Mouse (Mus musculus) stomach, embryonic 15.5 days (tissue): ENCODE data around the gene Ckmt1. TPM values are rescaled to one million over a fixed set of nuclear protein-coding genes. Genes with fewer than 3 reads are reported as not detected.

Experiments used
- ATAC-seq: fragments of 200-750 bp; cut with Nextera tagmentation; 2 replicates; pipeline ENCODE4 v1.8.0; 2017; ENCODE audit warnings: low read depth, moderate number of reproducible peaks, moderate TSS enrichment; ENCODE audit not compliant: insufficient read depth, low FRiP score
- H3K27ac ChIP-seq: fragments of 300-500 bp; sonication (generic); 2 replicates; pipeline ENCODE4 v1.5.1; 2015; ENCODE audit warnings: mild to moderate bottlenecking, inconsistent platforms
- H3K27me3 ChIP-seq: fragments of 300-500 bp; sonication (generic); replicated peaks from 2 replicates; pipeline ENCODE4 v1.6.1; 2015; ENCODE audit warnings: inconsistent platforms
- H3K36me3 ChIP-seq: fragments of 300-500 bp; sonication (generic); 2 replicates; pipeline ENCODE4 v1.6.1; 2015; ENCODE audit warnings: inconsistent platforms
- H3K4me1 ChIP-seq: fragments of 300-500 bp; sonication (generic); 2 replicates; pipeline ENCODE4 v1.6.1; 2015; ENCODE audit warnings: inconsistent platforms
- H3K4me2 ChIP-seq: fragments of 300-500 bp; sonication (generic); 2 replicates; pipeline ENCODE4 v1.6.1; 2015; ENCODE audit warnings: mild to moderate bottlenecking, inconsistent platforms
- H3K4me3 ChIP-seq: fragments of 300-500 bp; sonication (generic); replicated peaks from 2 replicates; pipeline ENCODE4 v1.5.1; 2015; ENCODE audit warnings: inconsistent platforms
- H3K9ac ChIP-seq: fragments of 300-500 bp; sonication (generic); 2 replicates; pipeline ENCODE4 v1.6.1; 2015; ENCODE audit warnings: inconsistent platforms
- H3K9me3 ChIP-seq: fragments of 300-500 bp; sonication (generic); 2 replicates; pipeline ENCODE4 v1.6.1; 2016; ENCODE audit warnings: inconsistent platforms
- WGBS: fragments of 180-500 bp; shearing (Covaris S2); methylation state at CpG from one replicate; pipeline ENCODE4 v1.1.7; 2015; 5-methylcytosine and 5-hydroxymethylcytosine counted together
- polyA plus RNA-seq: library from polyadenylated mRNA; unstranded; fragments of >200 nt; fragmentation: Nextera tagmentation; extraction: Ambion mirVana; gene quantifications from 2 replicates; pipeline ENCODE4 v1.2.1, GENCODE M21; 2015

Ckmt1 gene
- 157 and 165 TPM in 2 replicates for polyA plus RNA-seq

- H3K9ac ChIP-seq = no peak within 1 kb of the TSS
- peaks cover 8% of the 10 kb centered on the region; the same call in 1 of the 2 replicates for H3K27me3 ChIP-seq
- peaks cover 20% of the 10 kb centered on the region; the same call in 1 of the 2 replicates for H3K4me1 ChIP-seq
- WGBS = 43% methylated on average over 5 of the region's 5 CpGs
- H3K9me3 ChIP-seq = no peaks in the 10 kb centered on the region
- peak within 1 kb of the TSS; percentile 34 for H3K4me3 ChIP-seq
- H3K4me2 ChIP-seq = peak within 1 kb of the TSS; percentile 54
- peak within 1 kb of the TSS; percentile 75 for H3K27ac ChIP-seq
- no peaks in the 10 kb centered on the region for H3K36me3 ChIP-seq
- ATAC-seq = no peak
These were observed at the start of gene Ckmt1 for GRCm38 (mm10) chr2:121357494-121357893. TSS of gene Ckmt1 (plus strand) at chr2:121357714.

DNA sequence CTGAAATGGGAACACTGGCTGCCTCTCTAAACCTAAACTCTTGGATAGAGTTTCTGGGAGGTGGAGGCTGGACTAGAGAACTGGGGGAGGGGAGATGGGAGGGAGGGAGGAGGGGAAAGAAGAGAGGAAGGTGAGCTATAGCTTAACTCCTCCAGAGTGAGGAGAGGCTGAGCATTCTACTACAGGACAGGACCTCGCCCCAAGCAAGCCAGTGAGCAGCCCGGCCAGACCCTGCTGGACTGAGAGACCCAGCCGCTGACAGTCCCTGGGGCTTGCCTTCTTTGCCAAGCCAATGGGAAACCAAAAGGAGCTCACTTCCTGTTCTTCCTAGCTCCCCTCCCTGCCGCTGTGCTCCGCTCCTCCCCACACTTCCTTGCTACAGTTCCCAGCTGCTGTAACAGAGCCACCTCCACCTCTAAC lies 48.5 kb upstream of the Ckmt1 start:
- Histone ChIP-seq H3K4me3 (0 out of 2 replicates have a peak overlapping the region, but pooled peaks have one; percentile 3), H3K27ac (peak overlapping the region; percentile 28; the same call in 1 of the 2 replicates), H3K27me3 (no peaks in the 10 kb centered on the region), H3K9ac (no peak overlapping the region), H3K4me2 (peak overlapping the region; percentile 36), H3K4me1 (peaks cover 3% of the 10 kb centered on the region; the same call in 1 of the 2 replicates), H3K36me3 (no peaks in the 10 kb centered on the region), H3K9me3 (no peaks in the 10 kb centered on the region)
- WGBS = 17% methylated on average over 5 of the region's 5 CpGs
- 0 out of 2 replicates have a peak, but pooled peaks have one; percentile 25 for ATAC-seq

GRCm38 (mm10) chr2:121316278-121316677 lies 41.2 kb upstream of the Ckmt1 start:
- WGBS = 73% methylated on average over 8 of the region's 8 CpGs
- Histone ChIP-seq H3K27me3 (no peaks in the 10 kb centered on the region), H3K4me1 (no peaks in the 10 kb centered on the region), H3K9me3 (no peaks in the 10 kb centered on the region), H3K9ac (no peak overlapping the region), H3K4me3 (no peak overlapping the region), H3K36me3 (no peaks in the 10 kb centered on the region), H3K4me2 (no peak overlapping the region), H3K27ac (no peak overlapping the region)
- ATAC-seq = no peak

DNA sequence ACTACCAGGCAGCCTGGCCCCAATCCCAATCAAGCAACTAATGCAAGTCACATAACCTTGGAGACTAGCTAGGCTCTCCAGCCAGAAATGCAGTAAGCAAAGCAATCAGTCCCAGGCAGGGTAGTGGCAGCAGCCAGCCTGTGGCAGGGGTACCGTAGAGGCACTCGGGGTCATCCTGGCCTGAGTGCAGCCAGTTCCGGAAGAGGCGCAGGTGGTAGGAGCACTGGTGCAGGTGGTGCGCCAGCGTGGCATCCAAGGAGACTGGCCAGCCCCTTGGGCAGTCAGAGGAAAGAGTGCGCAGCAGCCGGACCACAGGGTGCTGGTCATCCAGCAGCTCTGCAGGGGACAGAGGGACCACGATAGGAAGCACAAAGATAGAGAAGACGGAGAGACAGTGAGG lies 34.5 kb upstream of the Ckmt1 start:
- no peak overlapping the region for H3K9ac ChIP-seq
- H3K4me2 ChIP-seq = no peak overlapping the region
- H3K36me3 ChIP-seq = no peaks in the 10 kb centered on the region
- no peaks in the 10 kb centered on the region for H3K9me3 ChIP-seq
- H3K27me3 ChIP-seq = no peaks in the 10 kb centered on the region
- H3K27ac ChIP-seq = no peak overlapping the region
- no peak overlapping the region for H3K4me3 ChIP-seq
- ATAC-seq = no peak
- 88% methylated on average over 10 of the region's 10 CpGs for WGBS
- H3K4me1 ChIP-seq = no peaks in the 10 kb centered on the region

DNA sequence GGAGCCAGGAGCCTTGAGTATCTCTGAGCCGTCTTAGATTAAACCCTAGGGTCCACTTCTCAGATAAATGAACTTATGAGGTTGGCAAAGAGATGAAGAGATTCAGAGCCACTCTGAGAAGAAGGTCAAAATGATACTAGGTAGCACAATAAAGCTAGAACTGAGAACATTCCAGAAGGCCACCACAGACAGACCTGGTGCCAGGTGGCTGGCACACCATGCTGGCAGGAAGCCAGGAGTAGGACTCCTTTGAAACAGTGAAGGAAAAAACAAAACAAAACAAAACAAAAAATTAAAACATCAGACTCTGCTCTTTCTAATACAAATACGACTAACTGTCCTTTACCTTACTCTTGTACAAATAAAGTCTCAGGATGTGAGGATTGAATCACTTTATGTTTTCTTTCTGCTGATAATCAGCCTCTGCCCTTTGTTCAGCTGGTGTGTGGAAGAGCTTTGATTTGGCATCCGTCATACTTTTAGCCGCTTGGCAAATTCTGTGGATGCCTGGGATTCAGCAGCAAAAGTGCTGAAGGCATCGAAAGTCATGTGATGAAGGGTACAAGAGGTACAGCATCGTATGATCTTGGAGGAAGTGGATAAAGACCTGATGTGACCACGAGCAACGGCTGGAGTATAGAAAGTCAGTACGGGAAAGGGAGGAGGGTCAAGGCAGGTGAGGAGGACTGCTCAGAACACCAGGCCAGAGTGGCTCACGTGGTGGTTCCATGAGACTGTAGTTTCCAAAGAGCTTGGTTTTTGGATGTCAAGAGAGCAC lies 33.6 kb upstream of the Ckmt1 start:
- Histone ChIP-seq H3K36me3 (no peaks in the 10 kb centered on the region), H3K4me2 (no peak overlapping the region), H3K27me3 (no peaks in the 10 kb centered on the region), H3K9me3 (no peaks in the 10 kb centered on the region), H3K27ac (no peak overlapping the region), H3K4me3 (no peak overlapping the region), H3K4me1 (no peaks in the 10 kb centered on the region), H3K9ac (no peak overlapping the region)
- no peak for ATAC-seq
- WGBS = 81% methylated on average over 10 of the region's 10 CpGs

- no peaks in the 10 kb centered on the region for H3K4me1 ChIP-seq
- ATAC-seq = no peak
- H3K27ac ChIP-seq = no peak overlapping the region
- WGBS = 84% methylated on average over 2 of the region's 2 CpGs
- H3K9me3 ChIP-seq = no peaks in the 10 kb centered on the region
- no peak overlapping the region for H3K9ac ChIP-seq
- H3K4me2 ChIP-seq = no peak overlapping the region
- H3K27me3 ChIP-seq = no peaks in the 10 kb centered on the region
- H3K36me3 ChIP-seq = no peaks in the 10 kb centered on the region
- no peak overlapping the region for H3K4me3 ChIP-seq
These were observed 28.0 kb upstream of the Ckmt1 start for GRCm38 (mm10) chr2:121329492-121329891.

DNA sequence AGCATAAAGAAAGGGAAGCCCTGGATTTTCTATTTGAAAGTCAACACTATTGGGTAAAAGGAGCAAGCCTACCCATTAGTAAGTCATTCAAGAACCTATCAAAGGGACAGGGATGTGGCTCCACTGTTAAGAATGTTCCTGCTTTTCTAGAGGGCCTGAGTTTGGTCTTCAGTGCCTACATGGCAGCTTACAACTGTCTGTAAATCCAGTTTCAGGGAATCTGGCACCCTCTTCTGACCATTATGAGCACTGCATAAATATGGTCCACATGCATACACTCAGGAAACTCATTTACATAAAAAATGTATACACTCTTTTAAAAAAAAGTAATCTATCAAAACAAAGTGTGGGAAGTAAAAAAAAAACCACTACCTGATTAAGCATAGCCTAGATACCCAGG lies 18.5 kb upstream of the Ckmt1 start:
- H3K4me1 ChIP-seq = no peaks in the 10 kb centered on the region
- no peak for ATAC-seq
- no peaks in the 10 kb centered on the region for H3K27me3 ChIP-seq
- no peak overlapping the region for H3K9ac ChIP-seq
- no peak overlapping the region for H3K27ac ChIP-seq
- H3K4me3 ChIP-seq = no peak overlapping the region
- H3K4me2 ChIP-seq = no peak overlapping the region
- no peaks in the 10 kb centered on the region for H3K36me3 ChIP-seq
- no peaks in the 10 kb centered on the region for H3K9me3 ChIP-seq

GRCm38 (mm10) chr2:121353156-121353555 lies 4.4 kb upstream of the Ckmt1 start:
- 64% methylated on average over 8 of the region's 8 CpGs for WGBS
- no peak overlapping the region for H3K27ac ChIP-seq
- peaks cover 13% of the 10 kb centered on the region; the same call in 1 of the 2 replicates for H3K4me1 ChIP-seq
- no peaks in the 10 kb centered on the region for H3K27me3 ChIP-seq
- H3K36me3 ChIP-seq = 0 out of 2 replicates have a peak, but pooled peaks cover 5% of the 10 kb centered on the region
- H3K9ac ChIP-seq = no peak overlapping the region
- no peaks in the 10 kb centered on the region for H3K9me3 ChIP-seq
- no peak overlapping the region for H3K4me2 ChIP-seq
- ATAC-seq = no peak
- H3K4me3 ChIP-seq = no peak overlapping the region

- Histone ChIP-seq H3K4me3 (peak overlapping the region; percentile 74), H3K27ac (peak overlapping the region; percentile 54), H3K9me3 (no peaks in the 10 kb centered on the region), H3K9ac (peak overlapping the region; percentile 68), H3K4me2 (peak overlapping the region; percentile 91), H3K36me3 (no peaks in the 10 kb centered on the region), H3K4me1 (peaks cover 20% of the 10 kb centered on the region; the same call in 1 of the 2 replicates), H3K27me3 (peaks cover 2% of the 10 kb centered on the region; the same call in 1 of the 2 replicates)
- no peak for ATAC-seq
- WGBS = 2% methylated on average over 6 of the region's 6 CpGs
These were observed 3.1 kb upstream of the Ckmt1 start for GRCm38 (mm10) chr2:121354378-121354777.

DNA sequence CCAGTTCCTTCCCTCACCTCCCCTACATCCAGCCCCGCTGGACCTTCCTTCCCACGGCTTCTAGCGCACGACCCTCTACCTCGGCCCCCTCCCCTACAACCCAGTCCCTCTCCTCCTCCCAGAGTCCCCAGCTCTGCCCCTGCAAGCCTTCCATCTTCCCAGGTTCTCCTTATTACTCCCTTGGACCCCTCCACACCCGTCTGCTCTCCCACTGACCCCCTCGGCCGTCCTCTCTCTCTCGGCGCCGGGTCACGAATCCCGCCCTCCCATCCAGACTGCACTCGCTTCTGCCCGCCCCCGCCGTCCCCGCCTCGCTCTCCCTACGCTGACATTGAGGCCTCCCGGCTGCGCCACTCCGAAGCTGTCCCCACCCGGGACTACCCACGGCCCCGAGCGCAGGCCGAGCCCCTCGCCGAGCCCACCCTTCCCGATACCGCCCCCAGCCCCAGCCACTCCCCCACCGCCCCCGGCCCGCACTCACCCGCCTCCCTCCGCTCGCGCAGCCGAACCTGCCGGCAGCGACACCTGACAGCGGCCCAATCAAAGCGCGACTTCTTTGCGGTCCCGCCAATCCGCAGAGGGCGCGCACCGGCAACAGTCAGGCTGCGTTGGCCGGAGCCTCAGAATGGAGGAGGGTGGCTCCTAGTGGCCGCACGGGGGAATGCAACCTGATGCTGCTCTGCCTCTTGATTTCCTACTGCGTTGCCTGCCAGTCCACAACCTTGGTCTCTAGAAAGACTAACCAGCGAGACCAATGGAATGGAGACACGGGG lies 2.5 kb upstream of the Ckmt1 start, which contains the start of gene Ppip5k1:
TSS of gene Ppip5k1 (minus strand) at position 577 of the 773 bp plus-strand sequence.
- peaks cover 4% of the 10 kb centered on the region; the same call in 1 of the 2 replicates for H3K27me3 ChIP-seq
- no peaks in the 10 kb centered on the region for H3K36me3 ChIP-seq
- H3K4me1 ChIP-seq = peaks cover 20% of the 10 kb centered on the region; the same call in 1 of the 2 replicates
- under 1% methylated on average over 57 of the region's 58 CpGs for WGBS
- peak; percentile 94 for ATAC-seq
- H3K9ac ChIP-seq = peak within 1 kb of the TSS; percentile 68
- no peaks in the 10 kb centered on the region for H3K9me3 ChIP-seq
- peak within 1 kb of the TSS; percentile 91 for H3K4me2 ChIP-seq
- peak within 1 kb of the TSS; percentile 74 for H3K4me3 ChIP-seq
- peak within 1 kb of the TSS; percentile 54 for H3K27ac ChIP-seq

DNA sequence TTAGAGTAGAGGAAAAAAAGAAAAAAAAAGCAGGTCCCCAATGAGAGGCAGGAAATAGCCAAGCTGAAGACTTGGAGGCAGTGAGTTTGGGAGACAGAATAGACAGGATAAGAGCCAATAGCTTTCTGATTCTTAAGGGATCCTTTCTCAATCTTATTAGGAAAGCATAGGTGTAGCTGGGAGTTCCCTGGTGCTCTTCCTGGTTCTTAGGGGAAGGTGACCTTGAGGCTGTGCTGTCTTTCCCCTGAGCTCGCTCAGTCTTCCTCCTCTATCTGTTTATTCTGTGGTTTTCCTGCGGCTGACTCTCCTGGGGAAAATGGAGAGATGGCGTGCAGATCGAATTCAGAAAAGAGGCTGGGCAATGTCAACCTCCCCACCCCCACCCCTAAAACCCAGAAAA lies 447 bp downstream of the Ckmt1 start:
- WGBS = 0% methylated on average over 4 of the region's 4 CpGs
- Histone ChIP-seq H3K4me3 (peak overlapping the region; percentile 34), H3K4me2 (peak overlapping the region; percentile 54), H3K9me3 (no peaks in the 10 kb centered on the region), H3K4me1 (peaks cover 20% of the 10 kb centered on the region; the same call in 1 of the 2 replicates), H3K9ac (no peak overlapping the region), H3K36me3 (no peaks in the 10 kb centered on the region), H3K27ac (peak overlapping the region; percentile 75), H3K27me3 (peaks cover 8% of the 10 kb centered on the region; the same call in 1 of the 2 replicates)
- ATAC-seq = no peak
